Mouse (Mus musculus) urinary bladder, postnatal 36 days (tissue): ENCODE results near the gene Cnot3.
"Not testable (repeated sequence)": the region's sequence is repeated elsewhere in the genome, so short reads cannot be mapped to it uniquely, and the experiment has no call there.

ENCODE experiments used
- DNase-seq, 2 experiments: peaks; one replicate each; pipeline ENCODE4 v3.0.0; 2022; ENCODE audit warnings: low spot score in 2 of 2, mixed read lengths in 1 of 2

The Cnot3 gene

GRCm38 (mm10) chr7:3698471-3698870, 53.4 kb downstream of the Cnot3 start:
- DNase-seq: no peak

- no peak for DNase-seq
Measured at GRCm38 (mm10) chr7:3703148-3703878, 58.2 kb downstream of the Cnot3 start.

GRCm38 (mm10) chr7:3703879-3704441, 58.9 kb downstream of the Cnot3 start, which contains the start of gene Rps9:
Gene Rps9, plus strand, starts transcription at chr7:3703993.
- peak; percentile 91 to 97 for DNase-seq

- no peak for DNase-seq
Measured at GRCm38 (mm10) chr7:3704475-3704874, 59.4 kb downstream of the Cnot3 start.

- not testable (repeated sequence) for DNase-seq
Measured at GRCm38 (mm10) chr7:3705461-3705860, 60.4 kb downstream of the Cnot3 start.

- no peak for DNase-seq
Measured at GRCm38 (mm10) chr7:3705911-3706310, 60.8 kb downstream of the Cnot3 start.

GRCm38 (mm10) chr7:3706343-3706934, 61.4 kb downstream of the Cnot3 start:
- no peak for DNase-seq

GRCm38 (mm10) chr7:3707027-3707426, 62.0 kb downstream of the Cnot3 start:
- DNase-seq: no peak

GRCm38 (mm10) chr7:3707568-3708413, 62.7 kb downstream of the Cnot3 start:
- no peak for DNase-seq

- DNase-seq: not testable (repeated sequence)
Measured at GRCm38 (mm10) chr7:3708447-3708980, 63.4 kb downstream of the Cnot3 start.

- DNase-seq: no peak
Measured at GRCm38 (mm10) chr7:3709000-3709399, 63.9 kb downstream of the Cnot3 start.
